Mouse (Mus musculus): ENCODE data around the gene Dnmt3c. TPM values are rescaled to one million over a fixed set of nuclear protein-coding genes. Genes with fewer than 3 reads are reported as not detected.

Gene Dnmt3c
- polyA plus RNA-seq, 1 experiment from 2014 or later: not detected

DNA sequence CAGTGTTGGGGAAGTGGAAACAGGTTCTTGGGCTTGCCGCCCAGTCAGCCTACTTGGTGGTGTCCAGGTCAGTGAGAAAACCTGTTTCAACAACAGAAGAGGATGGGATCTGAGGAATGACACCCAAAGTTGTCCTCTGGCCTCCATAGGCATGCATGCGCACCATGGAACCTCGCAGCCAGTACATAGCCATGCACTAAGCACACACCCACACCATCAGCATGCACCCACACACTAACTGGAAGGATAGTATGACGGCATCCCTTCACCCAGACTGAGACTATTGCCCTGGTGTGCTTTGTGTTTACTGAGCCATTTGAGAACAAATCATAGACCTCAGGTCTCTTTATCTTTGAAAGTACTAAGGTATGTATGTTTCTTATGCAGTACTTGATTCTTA is 79.0 kb downstream of the Dnmt3c start:
- Histone ChIP-seq H3K27ac (ENCODE audit: low read depth, low read length) (no peak overlapping the region), H3K4me3 (ENCODE audit: low read depth, low read length) (no peak overlapping the region), H3K9me3 (ENCODE audit: control insufficient read depth, low read length) (no peaks in the 10 kb centered on the region), H3K4me1 (ENCODE audit: control insufficient read depth, insufficient read depth, low read length) (peaks cover 4% of the 10 kb centered on the region; the same call in 1 of the 2 replicates), H3K27me3 (ENCODE audit: control insufficient read depth, insufficient read depth, low read length) (no peaks in the 10 kb centered on the region), H3K4me2 (no peak overlapping the region), H3K9ac (ENCODE audit: low read length) (no peak overlapping the region), H3K36me3 (ENCODE audit: control insufficient read depth, insufficient read depth, low read length) (0 out of 2 replicates have a peak, but pooled peaks cover 2% of the 10 kb centered on the region)
- no peak for DNase-seq (ENCODE audit: low spot score, missing footprints)
- 94% methylated on average over 4 of the region's 4 CpGs for WGBS
- no peak for ATAC-seq (ENCODE audit: low FRiP score)

DNA sequence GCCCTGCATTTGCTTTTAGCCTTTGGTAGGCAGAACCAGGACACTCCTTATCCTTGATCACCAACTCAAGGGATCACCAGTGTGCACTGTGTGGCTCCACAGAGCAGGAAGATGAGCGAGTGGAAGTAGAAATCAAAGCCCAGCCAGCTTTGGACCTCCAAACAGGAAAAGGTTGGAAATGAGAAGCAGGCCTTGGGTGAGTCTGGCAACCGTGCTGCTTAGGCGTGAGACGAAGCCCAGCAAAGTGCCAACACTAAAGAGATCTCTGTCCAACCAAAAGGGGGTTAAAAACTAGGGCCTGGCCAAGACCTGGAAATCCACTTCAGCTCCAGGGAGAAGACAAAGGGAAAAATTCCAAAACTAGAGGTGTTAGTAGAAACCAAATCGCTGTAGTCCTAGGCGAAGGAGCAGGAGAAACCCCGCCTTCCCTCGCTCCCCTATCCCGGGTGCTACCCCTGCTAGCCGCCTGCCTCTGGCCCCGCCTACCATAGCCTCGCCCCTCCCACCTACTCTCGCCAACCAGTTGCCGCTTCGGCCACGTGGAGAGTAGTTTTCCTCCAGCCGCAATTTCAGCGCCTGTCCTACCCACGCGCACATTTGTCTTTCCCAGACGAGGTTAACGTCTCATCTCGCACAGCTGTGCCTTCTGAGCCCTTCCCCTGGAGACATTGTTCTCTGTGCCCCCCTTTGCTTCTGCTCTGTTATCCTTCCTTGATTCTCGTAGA is 82.3 kb downstream of the Dnmt3c start:
- ATAC-seq (ENCODE audit: low FRiP score) (peak; percentile 85), DNase-seq (ENCODE audit: low spot score, missing footprints) (peak; percentile 95)
- peaks cover 4% of the 10 kb centered on the region; the same call in 1 of the 2 replicates for H3K4me1 ChIP-seq (ENCODE audit: control insufficient read depth, insufficient read depth, low read length)
- WGBS: 17% methylated on average over 24 of the region's 24 CpGs
- no peaks in the 10 kb centered on the region for H3K36me3 ChIP-seq (ENCODE audit: control insufficient read depth, insufficient read depth, low read length)
- H3K27ac ChIP-seq (ENCODE audit: low read depth, low read length): no peak overlapping the region
- H3K9me3 ChIP-seq (ENCODE audit: control insufficient read depth, low read length): no peaks in the 10 kb centered on the region
- peak overlapping the region; percentile 27; the same call in 1 of the 2 replicates for H3K9ac ChIP-seq (ENCODE audit: low read length)
- peak overlapping the region; percentile 20; the same call in 1 of the 2 replicates for H3K4me3 ChIP-seq (ENCODE audit: low read depth, low read length)
- H3K27me3 ChIP-seq (ENCODE audit: control insufficient read depth, insufficient read depth, low read length): no peaks in the 10 kb centered on the region
- peak overlapping the region; percentile 51 for H3K4me2 ChIP-seq

Other genes with a start within 250 kb of the Dnmt3c start
- not detected in 2 replicates for gene 4930404H24Rik, start 203.9 kb upstream of the Dnmt3c start, polyA plus RNA-seq (2014; fragmentation: Nextera tagmentation; extraction: Ambion mirVana)
- gene Nol4l, start 166.7 kb upstream of the Dnmt3c start, polyA plus RNA-seq (2014; fragmentation: Nextera tagmentation; extraction: Ambion mirVana): 19.5 and 19.9 TPM in 2 replicates
- gene Commd7, start 63.9 kb upstream of the Dnmt3c start, polyA plus RNA-seq (2014; fragmentation: Nextera tagmentation; extraction: Ambion mirVana): 64.9 and 65.4 TPM in 2 replicates
- gene Dnmt3b, start 47.2 kb upstream of the Dnmt3c start, polyA plus RNA-seq (2014; fragmentation: Nextera tagmentation; extraction: Ambion mirVana): 12.7 and 12.9 TPM in 2 replicates
- 394 and 463 TPM in 2 replicates for gene Mapre1, start 44.6 kb downstream of the Dnmt3c start, polyA plus RNA-seq (2014; fragmentation: Nextera tagmentation; extraction: Ambion mirVana)
- 0.12 TPM in 1 of 2 replicates, not detected in the other for gene Efcab8, start 83.3 kb downstream of the Dnmt3c start, polyA plus RNA-seq (2014; fragmentation: Nextera tagmentation; extraction: Ambion mirVana)
- not detected in 2 replicates for gene Sun5, start 174.4 kb downstream of the Dnmt3c start, polyA plus RNA-seq (2014; fragmentation: Nextera tagmentation; extraction: Ambion mirVana)
- gene Bpifb2, start 178.4 kb downstream of the Dnmt3c start, polyA plus RNA-seq (2014; fragmentation: Nextera tagmentation; extraction: Ambion mirVana): not detected in 2 replicates
- not detected in 2 replicates for gene Bpifb6, start 203.7 kb downstream of the Dnmt3c start, polyA plus RNA-seq (2014; fragmentation: Nextera tagmentation; extraction: Ambion mirVana)
- not detected in 2 replicates for gene Bpifb3, start 221.6 kb downstream of the Dnmt3c start, polyA plus RNA-seq (2014; fragmentation: Nextera tagmentation; extraction: Ambion mirVana)
- 0.18 TPM in 1 of 2 replicates, not detected in the other for gene Bpifb4, start 241.6 kb downstream of the Dnmt3c start, polyA plus RNA-seq (2014; fragmentation: Nextera tagmentation; extraction: Ambion mirVana)